In genomic region chr9:109902740-109903139, GRCm38 (mm10) we compare ENCODE assay signal across 15 mouse cellular contexts. TPM values are rescaled to one million over a fixed set of nuclear protein-coding genes. Genes with fewer than 3 reads are reported as not detected.
"Had no signal": no experiment of that assay in that cellular context is flagged by ENCODE, and none has a peak within 500 bp of the region (broad histone marks: within the 10 kb centered on the region; RNA-seq: fewer than 3 reads in every experiment).

No protein-coding gene starts in this region.

- H3K4me1 ChIP-seq: limb, embryonic 12.5 days; midbrain, embryonic 15.5 days; neural tube, embryonic 13.5 days had no signal

- H3K4me2 ChIP-seq: limb, embryonic 12.5 days; liver, embryonic 13.5 days; lung, embryonic 15.5 days; midbrain, embryonic 15.5 days; neural tube, embryonic 13.5 days had no signal

- H3K27ac ChIP-seq: kidney, postnatal 0 days; layer of hippocampus, adult 2 months; limb, embryonic 12.5 days; liver, embryonic 13.5 days; lung, embryonic 15.5 days; midbrain, embryonic 15.5 days; neural tube, embryonic 13.5 days had no signal

- DNase-seq: kidney, adult 8-10 months; kidney, postnatal 4 days; liver; liver, embryonic 13.5 days; liver, postnatal 0 days; right cerebral cortex, postnatal 14 days; thymus, postnatal 4 days had no signal

- H3K4me3 ChIP-seq: layer of hippocampus, adult 2 months; limb, embryonic 12.5 days; liver, embryonic 13.5 days; lung, embryonic 15.5 days; midbrain, embryonic 15.5 days; neural tube, embryonic 13.5 days had no signal

- H3K9ac ChIP-seq: limb, embryonic 12.5 days; liver, embryonic 13.5 days; liver, postnatal 0 days; lung, embryonic 15.5 days; midbrain, embryonic 15.5 days; neural tube, embryonic 13.5 days had no signal

- H3K9me3 ChIP-seq: limb, embryonic 12.5 days; liver, embryonic 13.5 days; lung, embryonic 15.5 days; midbrain, embryonic 15.5 days; neural tube, embryonic 13.5 days had no signal

- ATAC-seq: liver, postnatal 0 days; midbrain, embryonic 15.5 days had no signal

- H3K27me3 ChIP-seq: limb, embryonic 12.5 days; liver, embryonic 13.5 days; lung, embryonic 15.5 days; midbrain, embryonic 15.5 days; neural tube, embryonic 13.5 days had no signal

- H3K36me3 ChIP-seq: limb, embryonic 12.5 days; liver, embryonic 13.5 days; lung, embryonic 15.5 days; midbrain, embryonic 15.5 days; neural tube, embryonic 13.5 days had no signal

RNA-seq across cellular contexts. Expression of gene Camp, which starts 53.3 kb away (rescaled TPM):
- total RNA-seq: layer of hippocampus, adult 2 months; left cerebral cortex, postnatal 36 days; monocyte, adult 5-6 weeks had no signal
- polyA plus RNA-seq: midbrain, embryonic 15.5 days had no signal
